24 mouse cellular contexts compared by ENCODE assay signal in genomic region chr17:28491035-28491770, GRCm38 (mm10). TPM values are rescaled to one million over a fixed set of nuclear protein-coding genes. Genes with fewer than 3 reads are reported as not detected.
A peak's percentile ranks its signal among the peaks of the same experiment; 100 is the strongest.
DNase-seq lines count a peak whose midpoint lies in the region; ATAC-seq and TF ChIP-seq lines count a peak whose summit lies in the region.
"Had no signal": no experiment of that assay in that cellular context is flagged by ENCODE, and none has a peak within 500 bp of the region (broad histone marks: within the 10 kb centered on the region; RNA-seq: fewer than 3 reads in every experiment).

No protein-coding gene starts in this region.

- H3K4me2 ChIP-seq in forebrain, embryonic 13.5 days = no peak overlapping the region
- no peak overlapping the region for H3K4me2 ChIP-seq in forebrain, embryonic 11.5 days (ENCODE audit: low read depth, low read length, severe bottlenecking)
- peak overlapping the region; percentile 15; the same call in 1 of the 2 replicates for H3K4me2 ChIP-seq in intestine, embryonic 14.5 days (ENCODE audit: low read length)
- H3K4me2 ChIP-seq in intestine, postnatal 0 days (replicated peaks; ENCODE audit: low read depth) = no peak overlapping the region
- H3K4me2 ChIP-seq in stomach, postnatal 0 days (replicated peaks; ENCODE audit: low read depth) = peak overlapping the region; percentile 11; the same call in 1 of the 2 replicates
- H3K4me2 ChIP-seq: neural tube, embryonic 12.5 days had no signal

- peak; percentile 41; the same call in 1 of the 2 replicates for ATAC-seq in forebrain, embryonic 13.5 days
- ATAC-seq in forebrain, embryonic 11.5 days (replicated peaks; ENCODE audit: low FRiP score) = no peak
- ATAC-seq in intestine, embryonic 14.5 days (replicated peaks; ENCODE audit: low FRiP score, low TSS enrichment, low read depth) = no peak
- no peak for ATAC-seq in intestine, postnatal 0 days
- ATAC-seq in stomach, postnatal 0 days (ENCODE audit: low FRiP score, low TSS enrichment) = no peak
- ATAC-seq: hindbrain, embryonic 16.5 days had no signal

- no peak overlapping the region for H3K9ac ChIP-seq in forebrain, embryonic 13.5 days
- H3K9ac ChIP-seq in forebrain, embryonic 11.5 days (ENCODE audit: low read length) = no peak overlapping the region
- H3K9ac ChIP-seq in intestine, embryonic 14.5 days (ENCODE audit: low read length) = no peak overlapping the region
- H3K9ac ChIP-seq in intestine, postnatal 0 days (ENCODE audit: low read depth, low read length) = no peak overlapping the region
- H3K9ac ChIP-seq in stomach, postnatal 0 days (ENCODE audit: low read length) = no peak overlapping the region
- H3K9ac ChIP-seq: neural tube, embryonic 12.5 days had no signal

- TF ChIP-seq POLR2A in thymus, adult 2 months (IDR thresholded peaks at IDR 0.05; ENCODE audit: control insufficient read depth, extremely low read depth, insufficient read depth, low read length, poor library complexity) = no peak

- no peak for DNase-seq in forebrain, embryonic 11.5 days (ENCODE audit: low spot score)
- DNase-seq in intestine, embryonic 14.5 days (ENCODE audit: low spot score) = no peak
- DNase-seq in thymus, postnatal 0 days (ENCODE audit: low spot score) = peak; percentile 34
- DNase-seq in thymus, adult 2 months = no peak
- no peak for DNase-seq in stomach, postnatal 0 days (ENCODE audit: low spot score)
- no peak for DNase-seq in left cerebral cortex, postnatal 14 days (ENCODE audit: low spot score in 2 of 2)
- DNase-seq: adrenal gland, postnatal 10 days; cerebellum, adult 11-12 months; cerebellum, postnatal 36 days; gastrocnemius, postnatal 10 days; heart, postnatal 14 days; layer of hippocampus, postnatal 36 days; lung, adult 18-20 months had no signal

- 63% methylated on average over 14 of the region's 14 CpGs for WGBS in forebrain, embryonic 13.5 days
- WGBS in forebrain, embryonic 11.5 days = 71% methylated on average over 14 of the region's 14 CpGs
- WGBS in intestine, embryonic 14.5 days = 53% methylated on average over 14 of the region's 14 CpGs
- 64% methylated on average over 14 of the region's 14 CpGs for WGBS in intestine, postnatal 0 days
- 85% methylated on average over 14 of the region's 14 CpGs for WGBS in thymus, adult 2 months
- 37% methylated on average over 14 of the region's 14 CpGs for WGBS in stomach, postnatal 0 days

- TF ChIP-seq CTCF in intestine, postnatal 0 days (IDR thresholded peaks at IDR 0.05; ENCODE audit: low read depth) = no peak
- no peak for TF ChIP-seq CTCF in thymus, adult 2 months (IDR thresholded peaks at IDR 0.05; ENCODE audit: borderline replicate concordance, control insufficient read depth, extremely low read depth, insufficient read depth, low read length, poor library complexity)
- TF ChIP-seq CTCF in stomach, postnatal 0 days (IDR thresholded peaks at IDR 0.05; ENCODE audit: low read depth) = no peak

- intact Hi-C loops in left cerebral cortex, postnatal 14 days (cut with DNase I) = no loop called here

- no peak overlapping the region for H3K4me3 ChIP-seq in forebrain, embryonic 13.5 days
- no peak overlapping the region for H3K4me3 ChIP-seq in forebrain, embryonic 11.5 days (ENCODE audit: low read depth, low read length)
- H3K4me3 ChIP-seq in intestine, embryonic 14.5 days (ENCODE audit: low read depth, low read length) = no peak overlapping the region
- H3K4me3 ChIP-seq in intestine, postnatal 0 days (ENCODE audit: low read depth, low read length) = no peak overlapping the region
- H3K4me3 ChIP-seq in thymus, adult 2 months (ENCODE audit: control insufficient read depth, insufficient read depth, low read length) = no peak overlapping the region
- no peak overlapping the region for H3K4me3 ChIP-seq in stomach, postnatal 0 days (ENCODE audit: low read depth, low read length)
- H3K4me3 ChIP-seq: neural tube, embryonic 12.5 days had no signal

- H3K4me1 ChIP-seq in forebrain, embryonic 13.5 days = peaks cover 7% of the 10 kb centered on the region
- H3K4me1 ChIP-seq in forebrain, embryonic 11.5 days (replicated peaks; ENCODE audit: control insufficient read depth, insufficient read depth, low read length) = 0 out of 2 replicates have a peak, but pooled peaks cover 2% of the 10 kb centered on the region
- H3K4me1 ChIP-seq in intestine, embryonic 14.5 days (replicated peaks; ENCODE audit: control insufficient read depth, insufficient read depth, low read length) = no peaks in the 10 kb centered on the region
- H3K4me1 ChIP-seq in intestine, postnatal 0 days (replicated peaks; ENCODE audit: control insufficient read depth, insufficient read depth, low read length) = 0 out of 2 replicates have a peak, but pooled peaks cover 4% of the 10 kb centered on the region
- H3K4me1 ChIP-seq in thymus, adult 2 months (replicated peaks; ENCODE audit: control insufficient read depth, insufficient read depth, low read length) = peaks cover 32% of the 10 kb centered on the region
- peaks cover 3% of the 10 kb centered on the region; the same call in 1 of the 2 replicates for H3K4me1 ChIP-seq in stomach, postnatal 0 days (replicated peaks; ENCODE audit: control insufficient read depth, insufficient read depth)

- H3K36me3 ChIP-seq in forebrain, embryonic 13.5 days (ENCODE audit: poor library complexity, severe bottlenecking) = no peaks in the 10 kb centered on the region
- no peaks in the 10 kb centered on the region for H3K36me3 ChIP-seq in forebrain, embryonic 11.5 days (ENCODE audit: control insufficient read depth, insufficient read depth, low read length)
- H3K36me3 ChIP-seq in intestine, embryonic 14.5 days (ENCODE audit: control insufficient read depth, insufficient read depth, low read length) = no peaks in the 10 kb centered on the region
- no peaks in the 10 kb centered on the region for H3K36me3 ChIP-seq in intestine, postnatal 0 days (ENCODE audit: control insufficient read depth, insufficient read depth)
- H3K36me3 ChIP-seq in thymus, adult 2 months (ENCODE audit: control insufficient read depth, insufficient read depth, low read length) = no peaks in the 10 kb centered on the region
- H3K36me3 ChIP-seq in stomach, postnatal 0 days (ENCODE audit: control insufficient read depth, insufficient read depth, low read length) = no peaks in the 10 kb centered on the region
- H3K36me3 ChIP-seq: neural tube, embryonic 12.5 days had no signal

- H3K27ac ChIP-seq in forebrain, embryonic 13.5 days = peak overlapping the region; percentile 60; the same call in 1 of the 2 replicates
- no peak overlapping the region for H3K27ac ChIP-seq in forebrain, embryonic 11.5 days (ENCODE audit: low read depth, low read length)
- H3K27ac ChIP-seq in intestine, embryonic 14.5 days (ENCODE audit: low read depth) = no peak overlapping the region
- no peak overlapping the region for H3K27ac ChIP-seq in intestine, postnatal 0 days (ENCODE audit: low read depth, low read length)
- no peak overlapping the region for H3K27ac ChIP-seq in thymus, adult 2 months (ENCODE audit: control insufficient read depth, insufficient read depth, low read length)
- peak overlapping the region; percentile 25 for H3K27ac ChIP-seq in stomach, postnatal 0 days (replicated peaks)
- H3K27ac ChIP-seq: neural tube, embryonic 12.5 days had no signal

- TF ChIP-seq EP300 in stomach, postnatal 0 days (optimal IDR thresholded peaks at IDR 0.05) = peak; percentile 81

- no peaks in the 10 kb centered on the region for H3K9me3 ChIP-seq in forebrain, embryonic 13.5 days (replicated peaks)
- H3K9me3 ChIP-seq in forebrain, embryonic 11.5 days (ENCODE audit: control insufficient read depth, low read length) = no peaks in the 10 kb centered on the region
- H3K9me3 ChIP-seq in intestine, embryonic 14.5 days (ENCODE audit: control insufficient read depth, low read length) = no peaks in the 10 kb centered on the region
- H3K9me3 ChIP-seq in intestine, postnatal 0 days (ENCODE audit: control insufficient read depth) = no peaks in the 10 kb centered on the region
- no peaks in the 10 kb centered on the region for H3K9me3 ChIP-seq in stomach, postnatal 0 days (ENCODE audit: control insufficient read depth, low read length)
- H3K9me3 ChIP-seq: neural tube, embryonic 12.5 days had no signal

- no peaks in the 10 kb centered on the region for H3K27me3 ChIP-seq in forebrain, embryonic 13.5 days
- no peaks in the 10 kb centered on the region for H3K27me3 ChIP-seq in forebrain, embryonic 11.5 days (ENCODE audit: control insufficient read depth, insufficient read depth, low read length)
- H3K27me3 ChIP-seq in intestine, embryonic 14.5 days (replicated peaks; ENCODE audit: control insufficient read depth, insufficient read depth, low read length) = no peaks in the 10 kb centered on the region
- H3K27me3 ChIP-seq in intestine, postnatal 0 days (replicated peaks; ENCODE audit: control insufficient read depth, insufficient read depth, low read length) = no peaks in the 10 kb centered on the region
- no peaks in the 10 kb centered on the region for H3K27me3 ChIP-seq in thymus, adult 2 months (ENCODE audit: control insufficient read depth, insufficient read depth, low read length)
- no peaks in the 10 kb centered on the region for H3K27me3 ChIP-seq in stomach, postnatal 0 days (ENCODE audit: control insufficient read depth, insufficient read depth, low read length)
- H3K27me3 ChIP-seq: CH12.LX; neural tube, embryonic 12.5 days had no signal

RNA-seq across cellular contexts. Expression of gene Fkbp5, which starts 26.1 kb away (rescaled TPM):
- 29.4 and 30.1 TPM in 2 replicates for polyA plus RNA-seq in forebrain, embryonic 13.5 days (2015; fragmentation: Nextera tagmentation; extraction: Ambion mirVana)
- polyA plus RNA-seq in forebrain, embryonic 11.5 days (2014; fragmentation: Nextera tagmentation; extraction: Ambion mirVana) = 11.4 and 11.5 TPM in 2 replicates
- 8.1 and 8.7 TPM in 2 replicates for polyA plus RNA-seq in intestine, embryonic 14.5 days (2014; fragmentation: Nextera tagmentation; extraction: Ambion mirVana)
- 9.7 and 10.1 TPM in 2 replicates for polyA plus RNA-seq in intestine, postnatal 0 days (2015; fragmentation: Nextera tagmentation; extraction: Ambion mirVana)
- polyA plus RNA-seq in thymus, postnatal 0 days (2015; fragmentation: Nextera tagmentation; extraction: Ambion mirVana) = 121 and 124 TPM in 2 replicates
- polyA plus RNA-seq in thymus, adult 2 months (2012; rRNA removed) = 157 and 179 TPM in 2 replicates
- polyA plus RNA-seq in stomach, postnatal 0 days (2015; fragmentation: Nextera tagmentation; extraction: Ambion mirVana) = 9.2 and 11.8 TPM in 2 replicates
- 10 to 100 TPM; 29.0 to 52.6 TPM for total RNA-seq in left cerebral cortex, postnatal 14 days (2021)

RNA-seq across cellular contexts. Expression of gene Armc12, which starts 39.4 kb away (rescaled TPM):
- not detected in 2 replicates for polyA plus RNA-seq in forebrain, embryonic 13.5 days (2015; fragmentation: Nextera tagmentation; extraction: Ambion mirVana)
- polyA plus RNA-seq in forebrain, embryonic 11.5 days (2014; fragmentation: Nextera tagmentation; extraction: Ambion mirVana) = not detected in 2 replicates
- polyA plus RNA-seq in intestine, embryonic 14.5 days (2014; fragmentation: Nextera tagmentation; extraction: Ambion mirVana) = not detected in 2 replicates
- not detected in 2 replicates for polyA plus RNA-seq in intestine, postnatal 0 days (2015; fragmentation: Nextera tagmentation; extraction: Ambion mirVana)
- not detected in 2 replicates for polyA plus RNA-seq in thymus, postnatal 0 days (2015; fragmentation: Nextera tagmentation; extraction: Ambion mirVana)
- polyA plus RNA-seq in thymus, adult 2 months (2012; rRNA removed) = 0.33 and 0.58 TPM in 2 replicates
- not detected in 2 replicates for polyA plus RNA-seq in stomach, postnatal 0 days (2015; fragmentation: Nextera tagmentation; extraction: Ambion mirVana)
- total RNA-seq in left cerebral cortex, postnatal 14 days (2021) = not detected
- total RNA-seq: adrenal gland, postnatal 10 days; CH12.LX; gastrocnemius, postnatal 10 days; heart, postnatal 14 days; layer of hippocampus, postnatal 36 days; left cerebral cortex, postnatal 36 days; liver, adult 2 months; megakaryocyte-erythroid progenitor cell, adult 5-6 weeks had no signal
- polyA plus RNA-seq: embryonic facial prominence, embryonic 11.5 days; hindbrain, embryonic 16.5 days; kidney, embryonic 14.5 days; large intestine, adult 2 months; liver, adult 2 months; neural tube, embryonic 12.5 days had no signal

RNA-seq across cellular contexts. Expression of gene Clpsl2, which starts 58.0 kb away (rescaled TPM):
- not detected in 2 replicates for polyA plus RNA-seq in forebrain, embryonic 13.5 days (2015; fragmentation: Nextera tagmentation; extraction: Ambion mirVana)
- polyA plus RNA-seq in forebrain, embryonic 11.5 days (2014; fragmentation: Nextera tagmentation; extraction: Ambion mirVana) = not detected in 2 replicates
- not detected in 2 replicates for polyA plus RNA-seq in intestine, embryonic 14.5 days (2014; fragmentation: Nextera tagmentation; extraction: Ambion mirVana)
- not detected in 2 replicates for polyA plus RNA-seq in intestine, postnatal 0 days (2015; fragmentation: Nextera tagmentation; extraction: Ambion mirVana)
- not detected in 2 replicates for polyA plus RNA-seq in thymus, postnatal 0 days (2015; fragmentation: Nextera tagmentation; extraction: Ambion mirVana)
- polyA plus RNA-seq in thymus, adult 2 months (2012; rRNA removed) = not detected in 2 replicates
- not detected in 2 replicates for polyA plus RNA-seq in stomach, postnatal 0 days (2015; fragmentation: Nextera tagmentation; extraction: Ambion mirVana)
- not detected for total RNA-seq in left cerebral cortex, postnatal 14 days (2021)
- total RNA-seq: adrenal gland, postnatal 10 days; CH12.LX; gastrocnemius, postnatal 10 days; heart, postnatal 14 days; layer of hippocampus, postnatal 36 days; left cerebral cortex, postnatal 36 days; liver, adult 2 months; megakaryocyte-erythroid progenitor cell, adult 5-6 weeks had no signal
- polyA plus RNA-seq: embryonic facial prominence, embryonic 11.5 days; hindbrain, embryonic 16.5 days; kidney, embryonic 14.5 days; large intestine, adult 2 months; liver, adult 2 months; neural tube, embryonic 12.5 days had no signal

Comparison
In these comparisons a context has a peak if more than half of its experiments do, and no peak if none do; other contexts are left out.
1. H3K27ac ChIP-seq: peak in forebrain, embryonic 13.5 days (single experiment) and stomach, postnatal 0 days (single experiment); none in forebrain, embryonic 11.5 days (single experiment), intestine, embryonic 14.5 days (single experiment), intestine, postnatal 0 days (single experiment) and thymus, adult 2 months (single experiment).
2. H3K4me2 ChIP-seq: peak in intestine, embryonic 14.5 days (single experiment) and stomach, postnatal 0 days (single experiment); none in forebrain, embryonic 13.5 days (single experiment), forebrain, embryonic 11.5 days (single experiment) and intestine, postnatal 0 days (single experiment).